Mouse (Mus musculus) ES-Bruce4 (cell line): ENCODE measurements around the gene Wasf2. TPM values are rescaled to one million over a fixed set of nuclear protein-coding genes. Genes with fewer than 3 reads are reported as not detected.

Source experiments
- H3K27ac ChIP-seq: 2 replicates; pipeline ENCODE4 v1.5.1; 2012; ENCODE audit warnings: low read length, inconsistent platforms; ENCODE audit not compliant: insufficient read depth
- H3K27me3 ChIP-seq: 2 replicates; pipeline ENCODE4 v1.6.1; 2012; ENCODE audit warnings: mild to moderate bottlenecking, low read length, inconsistent platforms; ENCODE audit not compliant: control insufficient read depth, poor library complexity, insufficient read depth, severe bottlenecking
- H3K36me3 ChIP-seq: 2 replicates; pipeline ENCODE4 v1.6.1; 2012; ENCODE audit warnings: inconsistent platforms, mild to moderate bottlenecking, low read length, moderate library complexity; ENCODE audit not compliant: control insufficient read depth, poor library complexity, insufficient read depth, severe bottlenecking
- H3K4me1 ChIP-seq: one replicate; pipeline ENCODE4 v1.8.1; 2011; ENCODE audit warnings: low read length; ENCODE audit not compliant: control insufficient read depth, insufficient read depth
- H3K4me3 ChIP-seq: 2 replicates; pipeline ENCODE4 v1.5.1; 2011; ENCODE audit warnings: low read depth, mild to moderate bottlenecking, low read length
- H3K9ac ChIP-seq: 2 replicates; pipeline ENCODE4 v1.6.1; 2012; ENCODE audit warnings: low read depth, mild to moderate bottlenecking, inconsistent platforms; ENCODE audit not compliant: poor library complexity, severe bottlenecking
- H3K9me3 ChIP-seq: replicated peaks from 2 replicates; pipeline ENCODE4 v1.6.1; 2012; ENCODE audit warnings: mild to moderate bottlenecking, low read length, inconsistent platforms; ENCODE audit not compliant: control insufficient read depth, poor library complexity, insufficient read depth, severe bottlenecking
- CTCF ChIP-seq: IDR thresholded peaks from one replicate; pipeline ENCODE4 v1.8.1; 2011; ENCODE audit warnings: low read depth, low read length
- EP300 ChIP-seq: IDR thresholded peaks from 2 replicates; pipeline ENCODE4 v1.6.1; 2011; ENCODE audit warnings: low read depth, low read length; ENCODE audit not compliant: insufficient read depth
- POLR2A ChIP-seq: IDR thresholded peaks from one replicate; pipeline ENCODE4 v1.8.1; 2011; ENCODE audit warnings: low read length; ENCODE audit not compliant: insufficient read depth
- polyA plus RNA-seq: library from polyadenylated mRNA; stranded (reverse); fragments of >200 nt; gene quantifications from 2 replicates; pipeline ENCODE4 v1.2.4, GENCODE M21; 2011; ENCODE audit warnings: low read depth; ENCODE audit not compliant: missing spikeins, insufficient read depth, insufficient read length

Wasf2 gene
- 102 and 103 TPM in 2 replicates for polyA plus RNA-seq

DNA sequence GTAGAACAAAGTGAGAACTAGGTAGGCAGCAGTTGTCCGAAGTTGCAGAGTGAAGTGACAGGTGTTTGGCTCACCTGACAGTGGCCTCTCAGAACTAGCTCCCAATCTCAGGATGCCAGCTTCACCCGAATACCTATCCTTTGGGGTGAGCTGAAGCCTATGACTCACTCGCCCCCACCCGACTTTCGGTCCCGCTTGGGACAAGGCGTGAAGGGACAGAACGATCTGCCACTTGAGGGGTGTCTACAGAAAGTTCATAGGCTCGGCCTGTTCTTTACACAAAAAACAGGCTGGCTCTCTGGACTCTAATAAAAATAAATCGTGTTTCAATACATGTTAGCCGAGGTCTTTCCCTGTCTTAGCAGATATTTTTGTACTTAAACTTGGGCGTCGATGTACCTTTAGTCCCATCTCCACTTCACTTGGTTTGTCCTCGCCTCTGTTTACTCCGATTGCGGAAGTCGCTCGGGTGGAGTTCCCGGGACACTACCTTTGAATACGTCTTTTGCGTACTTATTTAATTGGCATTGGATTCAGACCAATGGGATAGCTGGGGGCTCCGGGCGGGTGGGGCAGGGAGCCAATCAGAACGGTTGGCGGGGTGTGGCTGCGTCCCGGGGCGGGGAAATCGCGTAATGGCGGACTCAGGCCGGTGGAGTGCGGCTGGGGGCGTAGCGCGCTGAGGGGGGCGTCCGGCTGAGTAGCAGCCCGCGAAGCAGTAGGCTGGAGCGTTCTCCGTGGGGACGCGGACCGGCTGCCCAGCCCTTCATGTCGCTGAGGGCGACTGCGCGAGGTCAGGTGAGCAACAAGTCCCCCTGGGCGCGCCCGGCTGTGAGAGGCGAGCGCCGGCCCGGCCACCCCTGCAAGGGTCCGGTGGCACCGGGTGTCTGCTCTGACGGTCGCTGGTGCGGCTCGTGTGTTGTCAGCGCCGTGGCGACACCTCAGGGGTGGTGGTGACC, at the start of gene Wasf2:
Wasf2 (plus strand) TSS at position 575 of the 959 bp plus-strand sequence.
- TF ChIP-seq POLR2A: peak; percentile 69
- no peak for TF ChIP-seq EP300
- no peak for TF ChIP-seq CTCF
- Histone ChIP-seq H3K27ac (peak within 1 kb of the TSS; percentile 68), H3K4me3 (peak within 1 kb of the TSS; percentile 83), H3K9me3 (no peaks in the 10 kb centered on the region), H3K9ac (peak within 1 kb of the TSS; percentile 72), H3K27me3 (no peaks in the 10 kb centered on the region), H3K4me1 (peaks cover 2% of the 10 kb centered on the region), H3K36me3 (no peaks in the 10 kb centered on the region; the same call in 1 of the 2 replicates)

DNA sequence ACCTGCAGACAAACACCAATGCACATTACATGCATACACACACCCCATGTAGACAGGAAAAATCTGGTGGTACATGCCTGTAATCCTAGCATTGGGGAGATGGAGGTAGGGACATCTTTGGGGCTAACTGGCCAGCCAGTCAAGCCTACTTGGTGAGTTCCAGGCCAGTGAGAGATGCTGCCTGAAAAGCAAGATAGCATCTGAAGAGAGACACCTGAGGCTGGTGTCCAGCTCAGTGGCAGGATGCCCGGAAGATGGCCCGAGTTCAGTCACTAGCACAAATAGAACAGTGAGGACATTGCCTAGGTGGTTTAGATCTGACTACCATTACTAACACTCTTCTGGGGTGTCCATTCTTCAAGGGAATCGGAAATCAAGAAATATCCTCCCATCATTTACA, 49.4 kb upstream of the Wasf2 start:
- Histone ChIP-seq H3K27ac (0 out of 2 replicates have a peak overlapping the region, but pooled peaks have one; percentile 16), H3K9me3 (no peaks in the 10 kb centered on the region), H3K4me1 (peaks cover 6% of the 10 kb centered on the region), H3K27me3 (no peaks in the 10 kb centered on the region), H3K4me3 (no peak overlapping the region), H3K9ac (no peak overlapping the region), H3K36me3 (peaks cover 28% of the 10 kb centered on the region)
- TF ChIP-seq EP300: no peak
- TF ChIP-seq POLR2A: no peak
- no peak for TF ChIP-seq CTCF

DNA sequence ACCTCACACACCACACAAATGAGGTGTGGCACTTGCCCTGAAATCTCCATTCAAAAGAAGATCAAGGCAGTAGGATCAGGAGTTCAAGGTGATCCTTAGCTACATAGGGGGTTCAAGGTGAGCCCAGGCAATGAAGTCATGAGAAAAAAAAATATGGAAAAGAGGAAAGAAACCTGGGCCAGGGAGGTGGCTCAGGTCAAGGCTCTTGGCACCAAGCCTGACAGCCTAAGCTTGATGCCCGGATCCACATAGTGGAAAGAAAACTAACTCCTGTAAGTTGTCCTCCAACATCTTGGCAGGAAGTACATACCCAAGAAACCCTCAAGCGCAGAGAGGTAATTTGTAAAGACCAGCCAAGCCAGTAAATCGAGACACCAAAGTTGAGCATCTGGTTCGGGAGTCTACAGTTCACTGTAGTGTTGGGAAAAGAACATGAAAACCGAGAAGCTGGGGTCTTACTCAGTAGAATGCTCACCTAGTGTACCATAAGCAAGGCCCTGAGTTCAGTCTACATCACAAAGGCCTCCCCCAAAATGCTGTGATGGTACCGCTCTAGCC, 48.0 kb upstream of the Wasf2 start:
- Histone ChIP-seq H3K9me3 (no peaks in the 10 kb centered on the region), H3K4me1 (peaks cover 12% of the 10 kb centered on the region), H3K36me3 (peaks cover 15% of the 10 kb centered on the region), H3K27ac (peak overlapping the region; percentile 14; the same call in 1 of the 2 replicates), H3K9ac (no peak overlapping the region), H3K27me3 (no peaks in the 10 kb centered on the region), H3K4me3 (no peak overlapping the region)
- TF ChIP-seq CTCF (no peak), EP300 (no peak), POLR2A (no peak)

DNA sequence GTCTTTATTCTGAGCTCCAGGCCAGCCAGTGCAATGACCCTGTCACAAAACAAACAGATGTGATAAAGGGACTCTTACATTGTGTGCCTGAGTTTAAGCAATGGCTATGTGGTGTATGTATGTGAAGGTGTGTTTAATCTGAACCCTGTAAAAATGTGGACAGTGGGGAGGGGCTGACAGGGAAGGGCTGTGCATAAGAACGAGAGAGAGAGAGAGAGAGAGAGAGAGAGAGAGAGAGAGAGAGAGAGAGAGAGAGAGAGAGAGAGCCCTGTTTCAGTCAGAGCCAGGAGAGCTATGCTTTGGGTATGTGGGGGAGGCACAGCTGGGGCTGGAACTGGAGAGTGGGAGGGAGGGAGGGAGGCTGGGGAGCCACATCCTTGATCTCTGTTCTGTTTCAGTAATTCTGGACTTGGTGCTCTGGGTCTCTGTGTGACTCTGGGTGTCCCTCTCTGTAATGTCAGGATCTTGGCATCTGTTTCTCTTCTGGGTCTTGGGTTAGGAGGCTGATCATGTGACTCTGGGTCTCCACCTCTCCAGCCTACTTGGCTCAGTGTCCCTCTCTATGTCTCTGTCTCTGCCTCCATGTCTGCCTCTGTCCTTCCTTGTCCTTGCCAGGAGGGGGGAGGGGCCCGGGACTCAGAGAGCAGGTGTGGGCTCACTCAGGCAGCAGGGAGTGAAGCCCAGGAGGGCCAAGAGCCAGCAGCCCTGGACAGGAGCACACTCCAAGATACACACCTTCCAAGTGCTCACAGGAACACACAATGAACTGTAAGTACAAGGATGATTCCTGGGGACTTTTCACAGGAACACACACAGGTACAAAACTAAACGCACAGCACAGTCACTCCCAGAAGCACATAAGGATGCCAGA, 46.1 kb upstream of the Wasf2 start:
- Histone ChIP-seq H3K9ac (0 out of 2 replicates have a peak overlapping the region, but pooled peaks have one; percentile 29), H3K27me3 (no peaks in the 10 kb centered on the region), H3K27ac (peak overlapping the region; percentile 48), H3K4me1 (peaks cover 9% of the 10 kb centered on the region), H3K4me3 (0 out of 2 replicates have a peak overlapping the region, but pooled peaks have one; percentile 55), H3K36me3 (no peaks in the 10 kb centered on the region), H3K9me3 (no peaks in the 10 kb centered on the region)
- peak; percentile 76 for TF ChIP-seq EP300
- TF ChIP-seq POLR2A: no peak
- TF ChIP-seq CTCF: no peak

DNA sequence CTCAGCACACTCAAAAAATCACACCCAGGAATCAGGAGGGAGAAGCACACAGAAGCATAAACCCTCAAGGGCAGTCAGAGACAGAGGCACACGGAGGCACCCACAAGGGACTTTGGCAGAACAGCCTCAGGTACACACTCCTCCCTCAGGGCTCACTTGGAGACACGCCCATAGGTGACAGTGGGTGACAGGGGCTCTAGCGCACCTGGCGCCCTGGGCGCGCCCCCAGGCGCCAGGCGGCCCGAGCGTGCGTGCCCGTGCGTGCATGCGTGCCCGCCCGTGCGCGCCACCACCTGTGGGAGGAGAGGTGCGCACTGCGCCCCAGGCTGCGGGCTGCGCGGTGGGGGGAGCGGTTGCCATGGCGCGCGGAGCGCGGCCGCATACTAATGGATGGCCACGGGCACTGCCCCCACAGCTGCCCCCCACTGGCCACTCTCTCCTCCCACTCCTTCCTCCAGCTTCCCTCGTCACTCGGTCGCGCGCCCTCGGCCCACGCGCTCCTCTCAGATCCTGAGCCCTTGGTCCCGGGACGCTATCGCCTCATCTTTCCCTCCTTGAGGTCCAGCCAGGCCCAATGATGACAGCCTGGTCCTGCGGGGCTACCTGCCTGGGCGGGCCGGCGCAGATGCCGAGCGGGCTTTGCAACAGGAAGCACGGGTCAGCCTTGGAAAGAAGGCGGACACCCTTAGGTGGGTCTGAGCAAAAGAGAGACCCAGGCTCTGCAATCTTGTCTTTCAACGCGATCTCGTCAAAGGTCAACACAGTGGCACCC, 45.1 kb upstream of the Wasf2 start:
- H3K9ac ChIP-seq: peak overlapping the region; percentile 29; the same call in 1 of the 2 replicates
- H3K36me3 ChIP-seq: no peaks in the 10 kb centered on the region
- peak overlapping the region; percentile 48 for H3K27ac ChIP-seq
- H3K9me3 ChIP-seq: no peaks in the 10 kb centered on the region
- H3K4me3 ChIP-seq: peak overlapping the region; percentile 55
- H3K27me3 ChIP-seq: no peaks in the 10 kb centered on the region
- TF ChIP-seq POLR2A (no peak), EP300 (no peak), CTCF (no peak)
- peaks cover 11% of the 10 kb centered on the region for H3K4me1 ChIP-seq
